Mouse (Mus musculus) hindbrain, embryonic 16.5 days (tissue): ENCODE measurements around the gene Oas3. TPM values are rescaled to one million over a fixed set of nuclear protein-coding genes. Genes with fewer than 3 reads are reported as not detected.

Source experiments
- ATAC-seq: fragments of 200-750 bp; cut with Nextera tagmentation; 2 replicates; pipeline ENCODE4 v1.8.0; 2017; ENCODE audit warnings: moderate TSS enrichment, moderate library complexity
- H3K27ac ChIP-seq: fragments of 300-500 bp; sonication (generic); 2 replicates; pipeline ENCODE4 v1.5.1; 2014; ENCODE audit warnings: low read depth, mild to moderate bottlenecking, control low read depth, low read length, moderate library complexity
- H3K27me3 ChIP-seq: fragments of 300-500 bp; sonication (generic); replicated peaks from 2 replicates; pipeline ENCODE4 v1.6.1; 2014; ENCODE audit warnings: low read length; ENCODE audit not compliant: control insufficient read depth, insufficient read depth
- H3K36me3 ChIP-seq: fragments of 300-500 bp; sonication (generic); 2 replicates; pipeline ENCODE4 v1.6.1; 2014; ENCODE audit warnings: mild to moderate bottlenecking, low read length, moderate library complexity, mixed read lengths; ENCODE audit not compliant: control insufficient read depth, insufficient read depth
- H3K4me1 ChIP-seq: fragments of 300-500 bp; sonication (generic); 2 replicates; pipeline ENCODE4 v1.6.1; 2014; ENCODE audit warnings: low read depth, low read length; ENCODE audit not compliant: control insufficient read depth, insufficient read depth
- H3K4me2 ChIP-seq: fragments of 300-500 bp; sonication (generic); 2 replicates; pipeline ENCODE4 v1.6.1; 2014; ENCODE audit warnings: mild to moderate bottlenecking, low read length, control low read depth, moderate library complexity
- H3K4me3 ChIP-seq: fragments of 300-500 bp; sonication (generic); 2 replicates; pipeline ENCODE4 v1.5.1; 2014; ENCODE audit warnings: mild to moderate bottlenecking, low read length, control low read depth, moderate library complexity
- H3K9ac ChIP-seq: fragments of 300-500 bp; sonication (generic); 2 replicates; pipeline ENCODE4 v1.6.1; 2014; ENCODE audit warnings: low read depth, mild to moderate bottlenecking, control low read depth, low read length, moderate library complexity
- H3K9me3 ChIP-seq: fragments of 300-500 bp; sonication (generic); 2 replicates; pipeline ENCODE4 v1.6.1; 2014; ENCODE audit warnings: mild to moderate bottlenecking, low read length, moderate library complexity; ENCODE audit not compliant: control insufficient read depth
- WGBS: fragments of 180-500 bp; shearing (Covaris S2); extraction: QIAGEN DNeasy Blood & Tissue Kit; methylation state at CpG from one replicate; pipeline ENCODE4 v1.1.7; 2014; 5-methylcytosine and 5-hydroxymethylcytosine counted together
- polyA plus RNA-seq: library from polyadenylated mRNA; unstranded; fragments of >200 nt; fragmentation: Nextera tagmentation; extraction: Ambion mirVana; gene quantifications from 2 replicates; pipeline ENCODE4 v1.2.1, GENCODE M21; 2015

The Oas3 gene
- polyA plus RNA-seq, 1 experiment from 2014 or later = 0.96 TPM

DNA sequence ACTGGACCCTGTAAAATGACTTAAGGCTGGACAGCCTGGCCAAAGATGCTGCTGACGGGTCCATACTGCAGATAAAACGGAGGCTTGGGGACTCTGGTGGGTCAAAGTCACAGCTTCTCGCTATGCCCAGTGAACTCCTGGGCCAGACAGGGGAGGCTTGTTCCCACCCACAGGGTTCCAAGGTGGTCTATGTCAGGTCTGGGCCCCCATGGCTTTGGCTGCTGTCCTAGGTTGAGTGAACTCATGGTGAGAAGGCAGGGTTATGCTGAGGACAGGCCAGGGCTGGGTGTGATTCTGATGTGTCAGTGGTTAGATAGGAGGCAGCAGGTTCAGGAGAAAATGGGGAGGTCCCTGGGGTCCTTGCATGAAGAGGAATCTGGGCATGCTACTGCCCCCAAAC is 73.8 kb downstream of the Oas3 start:
- Histone ChIP-seq H3K9ac (no peak overlapping the region), H3K4me3 (no peak overlapping the region), H3K4me2 (no peak overlapping the region), H3K36me3 (no peaks in the 10 kb centered on the region), H3K27ac (no peak overlapping the region), H3K27me3 (no peaks in the 10 kb centered on the region), H3K4me1 (peaks cover 59% of the 10 kb centered on the region), H3K9me3 (no peaks in the 10 kb centered on the region)
- 88% methylated on average over 3 of the region's 3 CpGs for WGBS
- no peak for ATAC-seq

Other genes with a start within 250 kb of the Oas3 start
- gene Tpcn1, start 189.0 kb downstream of the Oas3 start, polyA plus RNA-seq = 15.1 and 17.4 TPM in 2 replicates
- gene Iqcd, start 188.6 kb downstream of the Oas3 start, polyA plus RNA-seq = 2.0 and 2.4 TPM in 2 replicates
- gene Rita1, start 165.1 kb downstream of the Oas3 start, polyA plus RNA-seq = 29.3 and 33.7 TPM in 2 replicates
- gene Ddx54, start 164.9 kb downstream of the Oas3 start, polyA plus RNA-seq = 38.4 and 42.0 TPM in 2 replicates
- gene Cfap73, start 143.4 kb downstream of the Oas3 start, polyA plus RNA-seq = 0.51 and 0.92 TPM in 2 replicates
- 0.61 and 1.9 TPM in 2 replicates for gene Rasal1, start 128.8 kb downstream of the Oas3 start, polyA plus RNA-seq
- gene Dtx1, start 65.7 kb downstream of the Oas3 start, polyA plus RNA-seq = 44.8 and 46.6 TPM in 2 replicates
- 0.19 and 0.43 TPM in 2 replicates for gene Oas2, start 27.8 kb downstream of the Oas3 start, polyA plus RNA-seq
- 0.19 and 0.86 TPM in 2 replicates for gene Oas1e, start 17.9 kb upstream of the Oas3 start, polyA plus RNA-seq
- 0.65 and 0.70 TPM in 2 replicates for gene Oas1c, start 34.9 kb upstream of the Oas3 start, polyA plus RNA-seq
- gene Oas1f, start 69.7 kb upstream of the Oas3 start, polyA plus RNA-seq = not detected in 2 replicates
- not detected in 2 replicates for gene Oas1h, start 83.8 kb upstream of the Oas3 start, polyA plus RNA-seq
- 0.24 TPM in 1 of 2 replicates, not detected in the other for gene Oas1g, start 110.0 kb upstream of the Oas3 start, polyA plus RNA-seq
- 0.62 and 1.3 TPM in 2 replicates for gene Oas1a, start 129.9 kb upstream of the Oas3 start, polyA plus RNA-seq
- 0.12 and 0.18 TPM in 2 replicates for gene Oas1d, start 136.9 kb upstream of the Oas3 start, polyA plus RNA-seq
- 35.2 and 35.7 TPM in 2 replicates for gene Rph3a, start 232.4 kb upstream of the Oas3 start, polyA plus RNA-seq